Mouse (Mus musculus) frontal cortex, adult 2 months (tissue): Measurements from ENCODE around the gene Rfc5. TPM values are rescaled to one million over a fixed set of nuclear protein-coding genes. Genes with fewer than 3 reads are reported as not detected.
"Not testable (repeated sequence)": the region's sequence is repeated elsewhere in the genome, so short reads cannot be mapped to it uniquely, and the experiment has no call there.

ENCODE experiments used
- DNase-seq, 2 experiments: peaks; one replicate each; pipeline ENCODE4 v3.0.0; 2022; ENCODE audit warnings: low spot score in 1 of 2; ENCODE audit errors: extremely low spot score in 1 of 2
- polyA plus RNA-seq: library from polyadenylated mRNA; depleted of rRNA; stranded (reverse); fragments of >200 nt; gene quantifications from 2 replicates; pipeline ENCODE4 v1.2.3, GENCODE M21; 2012; rRNA removed

The Rfc5 gene
- polyA plus RNA-seq, 1 experiment: 15.4 TPM

GRCm38 (mm10) chr5:117354121-117354520 is 34.7 kb downstream of the Rfc5 start:
- DNase-seq: no peak

DNA sequence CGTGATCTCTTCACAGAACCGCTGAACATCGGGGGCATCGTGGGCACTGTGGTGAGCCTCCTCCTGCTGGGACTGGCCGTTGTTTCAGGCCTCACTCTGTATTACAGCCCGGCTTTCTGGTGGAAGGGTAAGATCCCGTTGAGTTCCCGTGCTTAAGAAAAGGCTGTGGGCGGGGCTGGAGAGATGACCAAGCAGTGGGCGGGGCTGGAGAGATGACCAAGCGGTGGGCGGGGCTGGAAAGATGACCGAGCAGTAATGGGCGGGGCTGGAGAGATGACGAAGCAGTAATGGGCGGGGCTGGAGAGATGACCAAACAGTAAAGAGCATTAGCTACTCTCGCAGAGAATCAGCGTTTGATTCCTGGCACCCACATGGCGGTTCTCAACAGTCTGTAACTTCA is 40.6 kb downstream of the Rfc5 start:
- DNase-seq: peak in 1 of 2 experiments; percentile 65

- DNase-seq: no peak
These were observed 41.0 kb downstream of the Rfc5 start for GRCm38 (mm10) chr5:117347838-117348237.

GRCm38 (mm10) chr5:117347011-117347410 is 41.8 kb downstream of the Rfc5 start:
- DNase-seq: no peak

DNA sequence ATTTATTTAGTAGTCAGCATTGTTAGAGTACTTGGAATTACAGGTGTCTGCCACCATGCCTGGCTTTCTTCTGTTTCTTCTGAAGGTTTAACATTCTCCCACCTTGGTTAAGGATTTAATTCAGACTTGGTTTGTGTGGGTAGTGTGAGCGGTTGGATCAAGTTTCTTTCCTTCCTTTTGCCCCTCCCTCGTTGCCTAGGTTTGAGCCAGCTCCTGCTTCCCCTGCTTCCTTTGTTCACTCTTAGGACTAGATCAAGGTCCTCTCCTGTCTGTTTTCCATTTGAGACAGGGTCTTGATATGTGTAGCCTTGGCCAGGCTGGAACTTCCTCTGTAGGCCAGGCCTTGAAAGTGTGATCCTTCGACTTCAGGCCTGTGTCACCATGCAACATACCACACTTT is 42.6 kb downstream of the Rfc5 start:
- no peak for DNase-seq

GRCm38 (mm10) chr5:117345432-117345976 is 43.3 kb downstream of the Rfc5 start:
- no peak for DNase-seq

GRCm38 (mm10) chr5:117344496-117344895 is 44.4 kb downstream of the Rfc5 start:
- not testable (repeated sequence) for DNase-seq

DNA sequence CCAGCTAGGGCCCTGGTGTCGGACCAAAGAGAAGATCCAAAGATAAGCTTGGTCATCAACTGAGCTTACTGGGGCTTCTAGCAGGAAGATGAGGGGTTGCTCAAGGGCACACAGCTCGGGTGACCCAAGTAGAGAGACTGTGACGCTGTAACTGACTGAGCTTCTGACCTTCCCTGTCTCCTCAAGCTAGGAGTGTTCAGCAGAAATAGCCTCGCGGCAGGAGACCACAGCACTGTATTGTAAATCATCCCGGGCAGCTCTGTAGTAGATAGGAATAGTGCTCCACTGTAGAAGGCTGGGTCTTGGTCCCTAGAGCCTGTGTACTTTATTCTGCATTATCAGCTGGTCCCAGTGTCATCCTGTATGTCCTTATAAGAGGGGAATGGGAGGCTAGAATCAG is 47.0 kb downstream of the Rfc5 start:
- DNase-seq: no peak

DNA sequence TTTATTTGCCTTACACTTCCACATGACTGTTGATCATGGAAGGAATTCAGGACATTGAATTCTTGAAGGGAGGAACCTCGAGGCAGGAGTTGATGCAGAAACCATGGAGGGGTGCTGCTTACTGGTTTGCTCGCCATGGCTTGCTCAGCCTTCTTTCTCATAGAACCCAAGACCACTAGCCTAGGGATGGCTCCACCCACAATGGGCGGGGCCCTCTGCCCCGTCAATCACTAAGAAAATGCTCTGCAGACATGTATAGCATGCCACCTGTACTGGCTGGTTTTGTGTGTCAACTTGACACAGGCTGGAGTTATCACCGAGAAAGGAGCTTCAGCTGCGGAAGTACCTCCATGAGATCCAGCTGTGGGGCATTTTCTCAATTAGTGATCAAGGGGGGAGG is 48.8 kb downstream of the Rfc5 start:
- no peak for DNase-seq

DNA sequence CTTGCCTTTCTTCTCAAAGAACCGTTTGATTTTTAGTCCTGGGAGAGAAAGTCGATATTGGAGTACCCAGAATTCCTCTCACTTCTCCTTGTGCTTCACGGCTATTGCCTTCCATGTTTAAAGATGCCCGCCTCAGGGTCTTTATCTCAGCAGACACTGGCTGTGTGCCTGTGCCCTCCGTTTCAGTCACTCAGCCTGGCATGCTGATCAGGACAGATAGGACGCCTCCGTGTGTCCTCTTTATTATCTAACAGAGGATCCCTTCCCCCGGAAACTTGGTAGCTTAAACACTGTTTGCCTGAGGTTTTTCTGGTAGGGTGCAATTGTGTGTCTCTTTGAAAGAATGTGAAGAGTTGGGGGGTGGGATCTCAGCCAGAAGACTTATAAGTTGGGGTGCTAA is 50.3 kb downstream of the Rfc5 start:
- no peak for DNase-seq

DNA sequence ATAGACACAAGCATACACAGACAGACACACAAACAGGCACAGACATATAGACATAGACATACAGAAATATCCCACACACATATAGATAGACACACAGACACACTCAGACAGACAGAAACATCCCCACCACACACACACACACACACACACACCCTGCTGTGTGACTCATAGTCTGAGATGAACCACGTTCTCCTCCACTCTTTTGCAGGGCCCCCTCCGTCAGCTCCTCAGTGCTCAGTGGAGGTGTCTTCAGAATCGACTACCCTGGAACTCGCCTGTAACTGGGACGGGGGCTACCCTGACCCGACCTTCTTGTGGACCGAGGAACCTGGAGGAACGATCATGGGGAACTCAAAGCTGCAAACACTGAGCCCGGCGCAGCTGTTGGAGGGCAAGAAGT is 50.8 kb downstream of the Rfc5 start:
- DNase-seq: no peak

DNA sequence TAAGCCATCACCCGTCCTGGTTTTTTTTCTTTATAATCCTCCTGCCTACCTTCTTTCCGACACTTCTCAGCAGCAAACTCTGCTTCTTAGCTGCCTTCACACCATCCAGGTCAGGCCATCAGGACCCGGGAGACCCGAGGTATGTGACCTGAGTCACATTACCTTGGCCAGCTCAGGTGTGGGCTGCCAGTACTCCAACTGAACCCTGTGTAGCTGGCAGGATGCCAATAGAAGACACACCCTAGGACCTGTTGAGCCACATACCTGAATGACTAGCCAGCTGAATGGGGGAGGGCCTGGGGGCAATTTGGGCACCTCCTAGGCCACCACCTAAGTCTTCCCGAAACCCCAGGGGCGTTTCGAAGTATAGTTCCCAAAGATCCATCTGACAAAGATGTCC is 58.4 kb downstream of the Rfc5 start:
- DNase-seq: no peak

Other genes with a start within 250 kb of the Rfc5 start
- 740 and 785 TPM in 2 replicates for gene Pebp1, start 101.4 kb downstream of the Rfc5 start, polyA plus RNA-seq
- gene Vsig10, start 70.0 kb downstream of the Rfc5 start, polyA plus RNA-seq: 1.6 and 2.4 TPM in 2 replicates
- gene Wsb2, start 31.7 kb downstream of the Rfc5 start, polyA plus RNA-seq: 328 and 398 TPM in 2 replicates
- gene Ksr2, start 25.0 kb upstream of the Rfc5 start, polyA plus RNA-seq: 9.1 and 9.4 TPM in 2 replicates